Mouse (Mus musculus) brown adipose tissue, adult 24 weeks (tissue): ENCODE results near the gene Flywch2. TPM values are rescaled to one million over a fixed set of nuclear protein-coding genes. Genes with fewer than 3 reads are reported as not detected.
A peak's percentile ranks its signal among the peaks of the same experiment; 100 is the strongest.

Source experiments
- H3K27ac ChIP-seq: fragments of 200-500 bp; replicated peaks from 2 replicates; pipeline ENCODE4 v1.5.1; 2012; ENCODE audit warnings: low read depth, mild to moderate bottlenecking, low read length
- H3K4me1 ChIP-seq: fragments of 200-500 bp; 2 replicates; pipeline ENCODE4 v1.6.1; 2012; ENCODE audit warnings: low read length, mixed read lengths; ENCODE audit not compliant: control insufficient read depth, insufficient read depth, insufficient read length
- H3K4me3 ChIP-seq: fragments of 200-500 bp; 2 replicates; pipeline ENCODE4 v1.5.1; 2012; ENCODE audit warnings: low read depth, mild to moderate bottlenecking, low read length, moderate library complexity; ENCODE audit not compliant: insufficient read depth
- polyA plus RNA-seq: library from polyadenylated mRNA; stranded (reverse); fragments of >200 nt; gene quantifications from 2 replicates; pipeline ENCODE4 v1.2.4, GENCODE M21; 2012; ENCODE audit not compliant: missing spikeins, insufficient read depth, insufficient read length

Flywch2 gene
- polyA plus RNA-seq, 1 experiment: 8.2 TPM

GRCm38 (mm10) chr17:23747471-23747870, 38.4 kb downstream of the Flywch2 start:
- Histone ChIP-seq H3K4me1 (no peaks in the 10 kb centered on the region), H3K27ac (no peak overlapping the region), H3K4me3 (no peak overlapping the region)

GRCm38 (mm10) chr17:23746767-23747166, 39.1 kb downstream of the Flywch2 start:
- H3K27ac ChIP-seq: no peak overlapping the region
- H3K4me1 ChIP-seq: no peaks in the 10 kb centered on the region; the same call in 1 of the 2 replicates
- H3K4me3 ChIP-seq: no peak overlapping the region

DNA sequence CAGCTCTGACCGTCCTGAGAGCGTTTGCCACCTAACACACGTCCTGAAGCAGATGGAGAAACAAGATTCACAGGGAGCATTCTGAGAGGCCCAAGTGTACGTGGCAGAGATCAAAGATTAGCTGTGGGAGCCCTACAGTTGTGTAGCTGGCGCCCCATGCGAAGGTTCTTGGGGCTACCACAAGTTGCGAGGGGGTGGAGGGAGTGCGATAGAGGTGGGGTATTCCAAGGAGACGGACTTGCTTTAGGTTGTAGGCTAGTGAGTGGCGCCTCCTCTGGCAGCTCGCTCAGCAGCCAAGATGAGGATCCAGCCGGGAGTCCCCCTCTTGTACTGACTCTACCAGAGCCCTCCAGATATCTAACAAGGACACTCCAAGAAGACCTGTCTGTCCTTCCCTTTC, 39.6 kb downstream of the Flywch2 start:
- no peaks in the 10 kb centered on the region; the same call in 1 of the 2 replicates for H3K4me1 ChIP-seq
- no peak overlapping the region for H3K27ac ChIP-seq
- H3K4me3 ChIP-seq: no peak overlapping the region

- no peaks in the 10 kb centered on the region; the same call in 1 of the 2 replicates for H3K4me1 ChIP-seq
- H3K4me3 ChIP-seq: peak within 1 kb of the TSS; percentile 33
- no peak within 1 kb of the TSS for H3K27ac ChIP-seq
Observed at GRCm38 (mm10) chr17:23745301-23746251, 40.3 kb downstream of the Flywch2 start, which contains the start of gene Kremen2. Gene Kremen2, minus strand, starts transcription at chr17:23745833.

DNA sequence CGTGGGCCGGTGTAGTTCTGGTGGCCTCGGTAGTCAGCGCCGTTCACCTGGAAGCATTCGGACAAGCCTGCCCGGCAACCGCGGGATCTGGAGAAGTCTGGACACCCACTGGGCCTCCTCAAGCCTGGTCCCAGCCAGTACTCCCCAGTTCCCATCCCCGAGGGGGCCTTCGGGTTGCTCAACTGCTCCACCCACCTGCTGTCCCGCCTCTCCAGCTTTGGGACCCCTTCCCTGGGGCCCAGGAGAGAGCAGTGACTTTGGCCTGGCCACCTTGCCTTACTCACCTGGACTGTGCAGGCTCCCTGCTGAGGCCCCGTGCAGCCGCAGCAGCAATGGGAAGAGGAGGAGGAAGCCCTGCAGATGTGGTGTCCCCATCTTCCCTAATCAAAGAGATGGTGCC, 41.2 kb downstream of the Flywch2 start:
- Histone ChIP-seq H3K4me1 (no peaks in the 10 kb centered on the region; the same call in 1 of the 2 replicates), H3K4me3 (peak overlapping the region; percentile 21; the same call in 1 of the 2 replicates), H3K27ac (no peak overlapping the region)

DNA sequence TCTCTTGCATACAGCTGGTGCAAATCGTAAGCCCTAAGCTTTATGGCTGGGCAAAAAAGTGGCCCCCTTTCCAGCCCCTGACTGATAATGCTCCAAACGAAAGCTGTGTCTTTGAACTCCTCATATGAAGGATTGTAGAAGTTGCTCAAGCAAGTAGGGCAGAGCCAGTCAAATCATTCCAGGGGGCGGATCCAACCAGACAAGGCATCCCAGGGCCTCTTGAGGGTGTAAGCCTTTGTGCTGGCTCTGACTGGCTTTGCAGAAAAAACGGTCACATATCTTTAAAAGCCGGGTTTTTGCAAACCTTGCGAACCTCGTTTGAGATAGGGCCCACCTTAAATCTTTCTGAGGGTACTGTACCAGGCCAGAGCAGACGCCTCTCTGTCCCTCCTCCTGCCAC, 41.8 kb downstream of the Flywch2 start:
- Histone ChIP-seq H3K27ac (no peak overlapping the region), H3K4me3 (no peak overlapping the region), H3K4me1 (no peaks in the 10 kb centered on the region; the same call in 1 of the 2 replicates)

- H3K27ac ChIP-seq: no peak overlapping the region
- H3K4me3 ChIP-seq: peak overlapping the region; percentile 32; the same call in 1 of the 2 replicates
- H3K4me1 ChIP-seq: peaks cover 3% of the 10 kb centered on the region; the same call in 1 of the 2 replicates
Observed at GRCm38 (mm10) chr17:23742941-23743340, 42.9 kb downstream of the Flywch2 start.

DNA sequence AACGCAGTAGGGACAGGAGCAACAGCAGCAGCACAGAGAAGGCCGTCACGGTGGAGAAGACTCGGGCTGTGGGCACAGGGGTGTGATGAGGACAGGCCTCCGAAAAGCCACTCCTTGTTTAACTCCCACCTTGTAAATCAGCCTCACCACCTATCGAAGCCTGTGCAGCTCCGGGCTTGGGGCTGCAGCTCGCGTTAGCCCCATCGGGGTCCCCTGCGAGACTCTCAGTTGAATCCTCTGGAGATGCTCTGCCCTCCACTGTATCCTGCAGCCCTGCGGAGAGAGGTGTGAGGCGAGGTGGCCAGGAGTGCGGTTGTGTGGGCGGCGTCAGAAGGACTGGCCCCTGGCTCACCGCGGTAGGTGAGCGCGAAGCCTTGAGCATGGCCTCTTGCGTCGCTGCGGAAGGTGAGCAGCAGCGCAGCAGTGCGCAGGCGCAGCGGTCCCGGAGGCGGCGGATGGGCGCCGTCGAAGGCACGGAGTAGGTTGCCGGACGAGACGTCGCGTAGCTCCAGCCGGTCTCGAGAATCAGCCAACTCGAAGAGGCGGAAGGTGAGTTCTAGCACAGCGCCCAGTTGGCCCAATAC, 43.6 kb downstream of the Flywch2 start:
- Histone ChIP-seq H3K4me1 (peaks cover 7% of the 10 kb centered on the region; the same call in 1 of the 2 replicates), H3K4me3 (peak overlapping the region; percentile 32)

DNA sequence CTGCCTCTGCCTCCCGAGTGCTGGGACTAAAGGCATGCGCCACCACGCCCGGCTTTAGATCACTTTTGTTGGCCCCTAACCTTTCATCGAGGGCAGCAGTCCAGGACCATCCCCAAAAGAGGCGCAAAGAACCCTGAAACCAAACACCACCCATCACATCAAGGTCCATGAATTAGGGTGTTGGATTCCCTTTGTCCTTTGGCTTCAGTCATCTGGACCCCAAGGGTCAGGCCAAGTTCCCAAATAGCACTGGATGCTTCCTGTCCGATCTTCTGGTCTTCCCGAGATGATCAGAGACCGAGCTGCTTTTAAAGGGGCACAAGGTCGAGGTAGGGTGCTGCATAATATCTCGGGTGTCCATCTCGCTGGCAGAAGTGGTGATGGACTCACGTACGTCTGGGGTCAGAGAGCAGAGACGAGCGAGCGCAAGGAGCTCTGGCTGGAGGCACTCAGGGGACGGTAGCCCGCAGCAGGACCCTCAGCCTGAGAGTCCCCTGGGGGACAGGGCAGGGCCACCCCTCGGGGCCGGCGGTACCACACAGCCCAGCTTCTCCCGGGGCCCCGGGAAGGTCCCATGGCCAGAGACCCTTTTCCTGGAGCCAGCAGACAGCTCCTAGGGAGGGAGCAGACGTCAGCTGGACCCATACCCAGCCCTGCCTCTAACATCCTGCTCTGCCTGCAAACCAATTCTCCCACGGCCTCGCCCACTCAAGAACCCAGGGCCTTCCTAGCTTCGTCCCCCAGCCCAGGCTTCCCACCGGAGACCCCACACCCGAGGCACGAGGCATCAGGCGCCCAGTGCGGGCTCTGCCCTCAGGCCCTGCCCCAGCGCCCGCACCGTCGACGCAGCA, 44.3 kb downstream of the Flywch2 start:
- Histone ChIP-seq H3K4me1 (peaks cover 7% of the 10 kb centered on the region; the same call in 1 of the 2 replicates), H3K4me3 (peak overlapping the region; percentile 32), H3K27ac (no peak overlapping the region)

More for the DNA sequence above, 43.6 kb downstream of the Flywch2 start:
- no peak overlapping the region for H3K27ac ChIP-seq

DNA sequence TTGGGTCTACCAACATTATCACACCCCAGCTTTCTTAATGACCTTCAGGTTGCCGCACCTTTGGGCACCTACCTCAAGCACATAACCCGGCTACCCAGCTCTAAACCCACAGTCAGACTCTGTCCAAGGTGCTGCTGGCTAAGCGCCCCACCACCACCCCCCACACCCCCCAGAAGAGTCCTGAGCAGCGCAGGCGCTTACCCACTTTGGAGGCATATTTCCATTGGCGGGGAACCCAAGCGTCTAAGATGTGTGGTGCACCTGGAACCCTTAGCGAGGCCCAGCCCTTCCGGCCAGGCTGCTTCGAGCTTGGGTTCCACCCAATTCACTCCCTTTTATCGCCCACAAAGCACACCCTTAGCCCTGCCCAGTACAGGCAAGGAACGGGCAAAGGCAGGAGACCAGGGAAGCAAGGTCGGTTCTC, 45.3 kb downstream of the Flywch2 start, which contains the start of gene Paqr4:
Gene Paqr4, minus strand, starts transcription at position 270 of the 424 bp plus-strand sequence.
- Histone ChIP-seq H3K4me1 (peaks cover 7% of the 10 kb centered on the region; the same call in 1 of the 2 replicates), H3K27ac (peak within 1 kb of the TSS; percentile 69), H3K4me3 (peak within 1 kb of the TSS; percentile 89)

GRCm38 (mm10) chr17:23740136-23740584, 45.7 kb downstream of the Flywch2 start:
- Histone ChIP-seq H3K4me1 (peaks cover 7% of the 10 kb centered on the region; the same call in 1 of the 2 replicates), H3K27ac (peak overlapping the region; percentile 69), H3K4me3 (peak overlapping the region; percentile 89)

GRCm38 (mm10) chr17:23739202-23740135, 46.4 kb downstream of the Flywch2 start:
- H3K4me3 ChIP-seq: peak overlapping the region; percentile 89
- H3K27ac ChIP-seq: peak overlapping the region; percentile 69
- peaks cover 7% of the 10 kb centered on the region; the same call in 1 of the 2 replicates for H3K4me1 ChIP-seq

GRCm38 (mm10) chr17:23738836-23739201, 47.1 kb downstream of the Flywch2 start:
- H3K4me1 ChIP-seq: peaks cover 7% of the 10 kb centered on the region; the same call in 1 of the 2 replicates
- H3K4me3 ChIP-seq: peak overlapping the region; percentile 89
- no peak overlapping the region for H3K27ac ChIP-seq
